Mouse (Mus musculus) left cerebral cortex, postnatal 14 days (tissue): Measurements from ENCODE around the gene Gm17268. TPM values are rescaled to one million over a fixed set of nuclear protein-coding genes. Genes with fewer than 3 reads are reported as not detected.
A peak's percentile ranks its signal among the peaks of the same experiment; 100 is the strongest.

Experiments
- DNase-seq, 2 experiments: peaks; one replicate each; pipeline ENCODE4 v3.0.0; 2021 to 2022; ENCODE audit warnings: low spot score in 2 of 2, mixed read lengths in 1 of 2
- intact Hi-C: fragments of 180-260 bp; cut with DNase I; formaldehyde crosslinking; loops from one replicate; pipeline ENCODE4 v1.15.1; 2025
- total RNA-seq, 2 experiments: library from RNA; stranded (reverse); gene quantifications; 2 replicates each; pipeline ENCODE4 v1.2.3; 2021

The Gm17268 gene
- total RNA-seq, 2 experiments from 2014 or later: not detected

- no peak for DNase-seq
These were observed 41.3 kb downstream of the Gm17268 start for GRCm38 (mm10) chr11:81997085-81997484.

GRCm38 (mm10) chr11:81996172-81996841 lies 42.1 kb downstream of the Gm17268 start:
- intact Hi-C loops: loop anchor here (1.0 to 5.0 kb wide), 3 partner anchors 41 to 896 kb away; partner anchors contain the start of genes Ccl2, Fndc8, Gm17268 and Rad51d
- DNase-seq: peak; percentile 84 to 85

More at GRCm38 (mm10) chr11:81997085-81997484, 41.3 kb downstream of the Gm17268 start:
- intact Hi-C loops: loop anchor here (5.0 kb wide), 2 partner anchors 40 to 895 kb away; partner anchors contain the start of genes Ccl2, Fndc8, Gm17268 and Rad51d

GRCm38 (mm10) chr11:81983146-81983545 lies 55.2 kb downstream of the Gm17268 start:
- peak; percentile 59 to 79 for DNase-seq
- intact Hi-C loops: loop anchor here (5.0 kb wide), 1 partner anchor 909 kb away; the partner anchor contains the start of genes Fndc8 and Rad51d

DNA sequence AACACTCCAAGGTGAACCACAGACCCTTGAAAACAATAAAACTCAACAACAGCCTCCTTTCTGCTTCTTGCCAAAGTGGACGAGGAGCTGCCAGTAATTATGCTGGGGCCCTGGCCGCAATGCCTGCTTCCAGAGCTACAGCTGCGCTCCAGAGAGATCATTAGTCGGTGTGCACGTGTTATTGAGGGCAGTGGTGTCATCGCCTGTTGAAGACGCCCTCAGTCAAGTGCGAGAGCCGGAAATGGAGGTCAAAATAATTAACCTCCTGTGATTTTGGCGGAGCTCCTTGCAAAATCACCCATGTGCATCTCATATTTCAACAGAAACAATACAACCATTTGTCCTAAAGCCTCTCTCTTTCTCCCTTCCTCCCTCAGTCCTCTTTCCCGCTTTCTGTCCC lies 56.2 kb downstream of the Gm17268 start:
- no peak for DNase-seq
- intact Hi-C loops: loop anchor here (5.0 kb wide), 1 partner anchor 910 kb away; the partner anchor contains the start of genes Fndc8 and Rad51d

Other genes with a start within 250 kb of the Gm17268 start
- under 1 TPM in 1 of 2 experiments, not detected in 1; 0.29 TPM for gene 5530401A14Rik, start 177.9 kb downstream of the Gm17268 start, total RNA-seq
- 10 to 100 TPM; 94.7 to 97.6 TPM for gene Asic2, start 70.1 kb downstream of the Gm17268 start, total RNA-seq
- not detected for gene Ccl2, start 3.0 kb downstream of the Gm17268 start, total RNA-seq
- gene Ccl7, start 7.2 kb upstream of the Gm17268 start, total RNA-seq: under 1 TPM in 1 of 2 experiments, not detected in 1; 0.59 TPM
- under 1 TPM; 0.42 to 0.55 TPM for gene Ccl11, start 19.3 kb upstream of the Gm17268 start, total RNA-seq
- gene Ccl12, start 63.3 kb upstream of the Gm17268 start, total RNA-seq: under 1 TPM in 1 of 2 experiments, not detected in 1; 0.75 TPM
- gene Ccl8, start 76.6 kb upstream of the Gm17268 start, total RNA-seq: under 1 TPM in 1 of 2 experiments, not detected in 1; 0.74 TPM